ENCODE assay signal across 22 mouse cellular contexts in genomic region chr6:106281621-106282020, GRCm38 (mm10).
DNase-seq lines count a peak whose midpoint lies in the region; ATAC-seq and TF ChIP-seq lines count a peak whose summit lies in the region.
"Had no signal": no experiment of that assay in that cellular context is flagged by ENCODE, and none has a peak within 500 bp of the region (broad histone marks: within the 10 kb centered on the region; RNA-seq: fewer than 3 reads in every experiment).

No protein-coding gene starts in this region.

- no peaks in the 10 kb centered on the region for H3K9me3 ChIP-seq in forebrain, postnatal 0 days (ENCODE audit: low read length)
- no peaks in the 10 kb centered on the region for H3K9me3 ChIP-seq in forebrain, embryonic 10.5 days
- no peaks in the 10 kb centered on the region for H3K9me3 ChIP-seq in neural tube, embryonic 15.5 days (replicated peaks)
- H3K9me3 ChIP-seq: forebrain, embryonic 15.5 days; G1E; hindbrain, embryonic 10.5 days; limb, embryonic 12.5 days; liver, embryonic 13.5 days had no signal

- H3K27me3 ChIP-seq in forebrain, postnatal 0 days (ENCODE audit: insufficient read depth, low read length), result no peaks in the 10 kb centered on the region
- H3K27me3 ChIP-seq in forebrain, embryonic 10.5 days (ENCODE audit: poor library complexity, severe bottlenecking), result no peaks in the 10 kb centered on the region
- H3K27me3 ChIP-seq in neural tube, embryonic 15.5 days (replicated peaks), result no peaks in the 10 kb centered on the region
- H3K27me3 ChIP-seq: forebrain, embryonic 15.5 days; limb, embryonic 12.5 days; liver, embryonic 13.5 days had no signal

- H3K4me2 ChIP-seq in forebrain, postnatal 0 days (ENCODE audit: low read depth), result no peak overlapping the region
- H3K4me2 ChIP-seq in neural tube, embryonic 15.5 days, result no peak overlapping the region
- H3K4me2 ChIP-seq: forebrain, embryonic 15.5 days; limb, embryonic 12.5 days; liver, embryonic 13.5 days; lung, embryonic 14.5 days had no signal

- DNase-seq in forebrain, postnatal 0 days, result peak; percentile 61
- DNase-seq in forebrain, embryonic 10.5 days (ENCODE audit: extremely low spot score, low spot score), result no peak
- peak; percentile 35 to 37 for DNase-seq in right cerebral cortex, adult 2 months (ENCODE audit: low spot score in 2 of 2)
- no peak for DNase-seq in right cerebral cortex, postnatal 4 days
- peak; percentile 30 to 67 for DNase-seq in layer of hippocampus, postnatal 14 days (ENCODE audit: low spot score in 2 of 2)
- DNase-seq in lung, postnatal 10 days, result no peak
- DNase-seq in ovary, adult 18-20 months (ENCODE audit: low spot score), result no peak
- DNase-seq: adrenal gland, postnatal 25 days; cerebellum, adult 2 months; gastrocnemius, postnatal 36 days; kidney, adult 11 months; liver, embryonic 13.5 days; lung, embryonic 14.5 days; lung, postnatal 4 days; thymus, adult 2 months had no signal

- 61% methylated on average over 6 of the region's 6 CpGs for WGBS in forebrain, postnatal 0 days
- 92% methylated on average over 6 of the region's 6 CpGs for WGBS in forebrain, embryonic 10.5 days
- 94% methylated on average over 6 of the region's 6 CpGs for WGBS in neural tube, embryonic 15.5 days

- TF ChIP-seq CTCF in forebrain, postnatal 0 days (IDR thresholded peaks at IDR 0.05; ENCODE audit: low read depth), result no peak

- H3K4me1 ChIP-seq in forebrain, postnatal 0 days (ENCODE audit: insufficient read depth), result no peaks in the 10 kb centered on the region
- H3K4me1 ChIP-seq in forebrain, embryonic 10.5 days, result no peaks in the 10 kb centered on the region
- no peaks in the 10 kb centered on the region for H3K4me1 ChIP-seq in neural tube, embryonic 15.5 days
- H3K4me1 ChIP-seq: forebrain, embryonic 15.5 days; hindbrain, embryonic 10.5 days; limb, embryonic 12.5 days; liver, embryonic 13.5 days had no signal

- H3K4me3 ChIP-seq in forebrain, postnatal 0 days (ENCODE audit: low read depth, low read length), result no peak overlapping the region
- no peak overlapping the region for H3K4me3 ChIP-seq in forebrain, embryonic 10.5 days
- H3K4me3 ChIP-seq in neural tube, embryonic 15.5 days (replicated peaks), result no peak overlapping the region
- H3K4me3 ChIP-seq: forebrain, embryonic 15.5 days; hindbrain, embryonic 10.5 days; limb, embryonic 12.5 days; liver, embryonic 13.5 days had no signal

- no peak overlapping the region for H3K9ac ChIP-seq in forebrain, postnatal 0 days
- H3K9ac ChIP-seq in neural tube, embryonic 15.5 days (replicated peaks), result no peak overlapping the region
- H3K9ac ChIP-seq: forebrain, embryonic 15.5 days; limb, embryonic 12.5 days; liver, embryonic 13.5 days; lung, embryonic 14.5 days had no signal

- no peaks in the 10 kb centered on the region for H3K36me3 ChIP-seq in forebrain, postnatal 0 days (ENCODE audit: insufficient read depth)
- H3K36me3 ChIP-seq in forebrain, embryonic 10.5 days (replicated peaks), result no peaks in the 10 kb centered on the region
- H3K36me3 ChIP-seq in neural tube, embryonic 15.5 days, result no peaks in the 10 kb centered on the region
- H3K36me3 ChIP-seq: forebrain, embryonic 15.5 days; G1E; hindbrain, embryonic 10.5 days; limb, embryonic 12.5 days; liver, embryonic 13.5 days had no signal

- ATAC-seq in forebrain, postnatal 0 days, result peak; percentile 12; the same call in 1 of the 2 replicates
- no peak for ATAC-seq in neural tube, embryonic 15.5 days (ENCODE audit: low FRiP score)
- ATAC-seq: activated CD4-positive, CD25-positive, alpha-beta regulatory T cell, adult 4 months; forebrain, embryonic 15.5 days; midbrain, embryonic 16.5 days had no signal

- no peak overlapping the region for H3K27ac ChIP-seq in forebrain, postnatal 0 days (ENCODE audit: low read depth, low read length)
- no peak overlapping the region for H3K27ac ChIP-seq in forebrain, embryonic 10.5 days
- no peak overlapping the region for H3K27ac ChIP-seq in neural tube, embryonic 15.5 days (replicated peaks)
- H3K27ac ChIP-seq: forebrain, embryonic 15.5 days; hindbrain, embryonic 10.5 days; limb, embryonic 12.5 days; liver, embryonic 13.5 days had no signal

Comparison
In these comparisons a context has a peak if more than half of its experiments do, and no peak if none do; other contexts are left out.
1. DNase-seq: peak in forebrain, postnatal 0 days (single experiment), right cerebral cortex, adult 2 months (2 of 2) and layer of hippocampus, postnatal 14 days (2 of 2); none in forebrain, embryonic 10.5 days (single experiment), right cerebral cortex, postnatal 4 days (single experiment), lung, postnatal 10 days (single experiment) and ovary, adult 18-20 months (single experiment).